Mouse (Mus musculus): ENCODE results near the gene Pnrc1. TPM values are rescaled to one million over a fixed set of nuclear protein-coding genes. Genes with fewer than 3 reads are reported as not detected.

Gene Pnrc1
- polyA plus RNA-seq, 1 experiment: 32.3 TPM

GRCm38 (mm10) chr4:33264979-33265726, 24.8 kb downstream of the Pnrc1 start:
- Histone ChIP-seq H3K36me3 (ENCODE audit: control insufficient read depth, insufficient read depth, low read length) (no peaks in the 10 kb centered on the region), H3K27me3 (replicated peaks; ENCODE audit: control insufficient read depth, insufficient read depth, low read length) (no peaks in the 10 kb centered on the region), H3K4me1 (ENCODE audit: control insufficient read depth, insufficient read depth, low read length) (peaks cover 3% of the 10 kb centered on the region; the same call in 1 of the 2 replicates), H3K27ac (ENCODE audit: insufficient read depth, low read depth, low read length) (no peak overlapping the region), H3K4me3 (ENCODE audit: insufficient read depth, low read depth, low read length) (no peak overlapping the region)
- 88% methylated on average over 11 of the region's 11 CpGs for WGBS
- no peak for DNase-seq
- TF ChIP-seq CTCF (conservative IDR thresholded peaks at IDR 0.05; ENCODE audit: insufficient read depth, insufficient read length, low read depth, low read length) (no peak), POLR2A (IDR thresholded peaks at IDR 0.05; ENCODE audit: low read depth, low read length) (no peak)

GRCm38 (mm10) chr4:33262897-33263296, 27.1 kb downstream of the Pnrc1 start:
- no peak for DNase-seq
- TF ChIP-seq CTCF (conservative IDR thresholded peaks at IDR 0.05; ENCODE audit: insufficient read depth, insufficient read length, low read depth, low read length) (no peak), POLR2A (IDR thresholded peaks at IDR 0.05; ENCODE audit: low read depth, low read length) (no peak)
- Histone ChIP-seq H3K27ac (ENCODE audit: insufficient read depth, low read depth, low read length) (no peak overlapping the region), H3K4me3 (ENCODE audit: insufficient read depth, low read depth, low read length) (no peak overlapping the region), H3K4me1 (ENCODE audit: control insufficient read depth, insufficient read depth, low read length) (peaks cover 3% of the 10 kb centered on the region; the same call in 1 of the 2 replicates), H3K27me3 (replicated peaks; ENCODE audit: control insufficient read depth, insufficient read depth, low read length) (no peaks in the 10 kb centered on the region), H3K36me3 (ENCODE audit: control insufficient read depth, insufficient read depth, low read length) (no peaks in the 10 kb centered on the region)
- WGBS: 93% methylated on average over 1 of the region's 1 CpGs

- TF ChIP-seq CTCF (conservative IDR thresholded peaks at IDR 0.05; ENCODE audit: insufficient read depth, insufficient read length, low read depth, low read length) (peak; percentile 45), POLR2A (IDR thresholded peaks at IDR 0.05; ENCODE audit: low read depth, low read length) (no peak)
- DNase-seq: peak; percentile 99
- no peaks in the 10 kb centered on the region for H3K27me3 ChIP-seq (replicated peaks; ENCODE audit: control insufficient read depth, insufficient read depth, low read length)
- no peak overlapping the region for H3K4me3 ChIP-seq (ENCODE audit: insufficient read depth, low read depth, low read length)
- peaks cover 3% of the 10 kb centered on the region; the same call in 1 of the 2 replicates for H3K4me1 ChIP-seq (ENCODE audit: control insufficient read depth, insufficient read depth, low read length)
- H3K36me3 ChIP-seq (ENCODE audit: control insufficient read depth, insufficient read depth, low read length): no peaks in the 10 kb centered on the region
- peak overlapping the region; percentile 4; the same call in 1 of the 2 replicates for H3K27ac ChIP-seq (ENCODE audit: insufficient read depth, low read depth, low read length)
- 5% methylated on average over 7 of the region's 7 CpGs for WGBS
Measured at GRCm38 (mm10) chr4:33261311-33261753, 28.6 kb downstream of the Pnrc1 start.

- no peak for DNase-seq
- TF ChIP-seq POLR2A (IDR thresholded peaks at IDR 0.05; ENCODE audit: low read depth, low read length): no peak
- TF ChIP-seq CTCF (conservative IDR thresholded peaks at IDR 0.05; ENCODE audit: insufficient read depth, insufficient read length, low read depth, low read length): no peak
- no peak overlapping the region for H3K27ac ChIP-seq (ENCODE audit: insufficient read depth, low read depth, low read length)
Measured at GRCm38 (mm10) chr4:33260311-33260710, 29.7 kb downstream of the Pnrc1 start.

GRCm38 (mm10) chr4:33257263-33257964, 32.5 kb downstream of the Pnrc1 start:
- no peak overlapping the region for H3K4me3 ChIP-seq (ENCODE audit: insufficient read depth, low read depth, low read length)
- TF ChIP-seq POLR2A (IDR thresholded peaks at IDR 0.05; ENCODE audit: low read depth, low read length): no peak
- no peak for TF ChIP-seq CTCF (conservative IDR thresholded peaks at IDR 0.05; ENCODE audit: insufficient read depth, insufficient read length, low read depth, low read length)
- H3K4me1 ChIP-seq (ENCODE audit: control insufficient read depth, insufficient read depth, low read length): peaks cover 3% of the 10 kb centered on the region; the same call in 1 of the 2 replicates
- 57% methylated on average over 11 of the region's 11 CpGs for WGBS
- no peaks in the 10 kb centered on the region for H3K36me3 ChIP-seq (ENCODE audit: control insufficient read depth, insufficient read depth, low read length)
- no peak overlapping the region for H3K27ac ChIP-seq (ENCODE audit: insufficient read depth, low read depth, low read length)
- H3K27me3 ChIP-seq (replicated peaks; ENCODE audit: control insufficient read depth, insufficient read depth, low read length): no peaks in the 10 kb centered on the region
- peak; percentile 61 for DNase-seq

More at GRCm38 (mm10) chr4:33260311-33260710, 29.7 kb downstream of the Pnrc1 start:
- no peaks in the 10 kb centered on the region for H3K36me3 ChIP-seq (ENCODE audit: control insufficient read depth, insufficient read depth, low read length)
- peaks cover 3% of the 10 kb centered on the region; the same call in 1 of the 2 replicates for H3K4me1 ChIP-seq (ENCODE audit: control insufficient read depth, insufficient read depth, low read length)
- H3K27me3 ChIP-seq (replicated peaks; ENCODE audit: control insufficient read depth, insufficient read depth, low read length): no peaks in the 10 kb centered on the region
- H3K4me3 ChIP-seq (ENCODE audit: insufficient read depth, low read depth, low read length): no peak overlapping the region

GRCm38 (mm10) chr4:33254706-33255105, 35.3 kb downstream of the Pnrc1 start:
- peaks cover 2% of the 10 kb centered on the region; the same call in 1 of the 2 replicates for H3K4me1 ChIP-seq (ENCODE audit: control insufficient read depth, insufficient read depth, low read length)
- 84% methylated on average over 4 of the region's 4 CpGs for WGBS

GRCm38 (mm10) chr4:33250867-33251266, 39.1 kb downstream of the Pnrc1 start:
- H3K4me1 ChIP-seq (ENCODE audit: control insufficient read depth, insufficient read depth, low read length): peaks cover 4% of the 10 kb centered on the region

More at GRCm38 (mm10) chr4:33254706-33255105, 35.3 kb downstream of the Pnrc1 start:
- Histone ChIP-seq H3K27ac (ENCODE audit: insufficient read depth, low read depth, low read length) (no peak overlapping the region), H3K36me3 (ENCODE audit: control insufficient read depth, insufficient read depth, low read length) (no peaks in the 10 kb centered on the region), H3K27me3 (replicated peaks; ENCODE audit: control insufficient read depth, insufficient read depth, low read length) (no peaks in the 10 kb centered on the region), H3K4me3 (ENCODE audit: insufficient read depth, low read depth, low read length) (no peak overlapping the region)
- DNase-seq: no peak
- no peak for TF ChIP-seq CTCF (conservative IDR thresholded peaks at IDR 0.05; ENCODE audit: insufficient read depth, insufficient read length, low read depth, low read length)

More at GRCm38 (mm10) chr4:33250867-33251266, 39.1 kb downstream of the Pnrc1 start:
- Histone ChIP-seq H3K27me3 (replicated peaks; ENCODE audit: control insufficient read depth, insufficient read depth, low read length) (no peaks in the 10 kb centered on the region), H3K27ac (ENCODE audit: insufficient read depth, low read depth, low read length) (no peak overlapping the region), H3K36me3 (ENCODE audit: control insufficient read depth, insufficient read depth, low read length) (peaks cover 2% of the 10 kb centered on the region; the same call in 1 of the 2 replicates), H3K4me3 (ENCODE audit: insufficient read depth, low read depth, low read length) (no peak overlapping the region)
- TF ChIP-seq POLR2A (IDR thresholded peaks at IDR 0.05; ENCODE audit: low read depth, low read length): no peak
- TF ChIP-seq CTCF (conservative IDR thresholded peaks at IDR 0.05; ENCODE audit: insufficient read depth, insufficient read length, low read depth, low read length): no peak
- 84% methylated on average over 2 of the region's 2 CpGs for whole genome bisulfite sequencing
- DNase-seq: no peak
